ENCODE assay signal across 15 mouse cellular contexts in genomic region chr15:85167086-85167679, GRCm38 (mm10). TPM values are rescaled to one million over a fixed set of nuclear protein-coding genes. Genes with fewer than 3 reads are reported as not detected.
DNase-seq lines count a peak whose midpoint lies in the region; ATAC-seq and TF ChIP-seq lines count a peak whose summit lies in the region.
"Had no signal": no experiment of that assay in that cellular context is flagged by ENCODE, and none has a peak within 500 bp of the region (broad histone marks: within the 10 kb centered on the region; RNA-seq: fewer than 3 reads in every experiment).

No protein-coding gene starts in this region.

- no peak overlapping the region for H3K4me2 ChIP-seq in forebrain, embryonic 12.5 days
- no peak overlapping the region for H3K4me2 ChIP-seq in forebrain, embryonic 11.5 days (ENCODE audit: low read depth, low read length, severe bottlenecking)
- no peak overlapping the region for H3K4me2 ChIP-seq in neural tube, embryonic 13.5 days
- H3K4me2 ChIP-seq in neural tube, embryonic 15.5 days: no peak overlapping the region
- peak overlapping the region; percentile 49 for H3K4me2 ChIP-seq in limb, embryonic 12.5 days
- H3K4me2 ChIP-seq in liver, postnatal 0 days (ENCODE audit: low read depth, low read length): no peak overlapping the region

- TF ChIP-seq EP300 in liver, postnatal 0 days (IDR thresholded peaks at IDR 0.05; ENCODE audit: low read depth): no peak

- no peak for TF ChIP-seq POLR2A in thymus, adult 2 months (IDR thresholded peaks at IDR 0.05; ENCODE audit: control insufficient read depth, extremely low read depth, insufficient read depth, low read length, poor library complexity)

- 44% methylated on average over 12 of the region's 12 CpGs for WGBS in forebrain, embryonic 12.5 days
- 48% methylated on average over 12 of the region's 12 CpGs for WGBS in forebrain, embryonic 11.5 days
- 42% methylated on average over 12 of the region's 12 CpGs for WGBS in neural tube, embryonic 13.5 days
- 45% methylated on average over 12 of the region's 12 CpGs for WGBS in neural tube, embryonic 15.5 days
- 16% methylated on average over 12 of the region's 12 CpGs for WGBS in limb, embryonic 12.5 days
- WGBS in liver, postnatal 0 days (ENCODE audit: insufficient replicate concordance): 58% methylated on average over 12 of the region's 12 CpGs
- 86% methylated on average over 12 of the region's 12 CpGs for WGBS in thymus, adult 2 months

- H3K4me1 ChIP-seq in forebrain, embryonic 12.5 days: peaks cover 22% of the 10 kb centered on the region
- H3K4me1 ChIP-seq in forebrain, embryonic 11.5 days (replicated peaks; ENCODE audit: control insufficient read depth, insufficient read depth, low read length): peaks cover 7% of the 10 kb centered on the region
- H3K4me1 ChIP-seq in neural tube, embryonic 13.5 days (replicated peaks): peaks cover 14% of the 10 kb centered on the region
- peaks cover 14% of the 10 kb centered on the region for H3K4me1 ChIP-seq in neural tube, embryonic 15.5 days
- peaks cover 62% of the 10 kb centered on the region for H3K4me1 ChIP-seq in limb, embryonic 12.5 days (replicated peaks)
- no peaks in the 10 kb centered on the region for H3K4me1 ChIP-seq in liver, postnatal 0 days (ENCODE audit: insufficient read depth)
- H3K4me1 ChIP-seq in thymus, adult 2 months (replicated peaks; ENCODE audit: control insufficient read depth, insufficient read depth, low read length): no peaks in the 10 kb centered on the region
- H3K4me1 ChIP-seq: megakaryocyte, embryonic 14.5 days had no signal

- peak overlapping the region; percentile 53; the same call in 1 of the 2 replicates for H3K27ac ChIP-seq in forebrain, embryonic 12.5 days
- no peak overlapping the region for H3K27ac ChIP-seq in forebrain, embryonic 11.5 days (ENCODE audit: low read depth, low read length)
- H3K27ac ChIP-seq in neural tube, embryonic 13.5 days (replicated peaks): peak overlapping the region; percentile 24; the same call in 1 of the 2 replicates
- H3K27ac ChIP-seq in neural tube, embryonic 15.5 days (replicated peaks): no peak overlapping the region
- H3K27ac ChIP-seq in limb, embryonic 12.5 days: peak overlapping the region; percentile 98
- no peak overlapping the region for H3K27ac ChIP-seq in liver, postnatal 0 days (ENCODE audit: low read depth)
- H3K27ac ChIP-seq in thymus, adult 2 months (ENCODE audit: control insufficient read depth, insufficient read depth, low read length): no peak overlapping the region

- DNase-seq in forebrain, embryonic 11.5 days (ENCODE audit: low spot score): no peak
- no peak for DNase-seq in ovary, adult 18-20 months (ENCODE audit: low spot score)
- DNase-seq in liver, postnatal 0 days: no peak
- DNase-seq in thymus, adult 2 months: no peak
- DNase-seq: gastrocnemius, postnatal 36 days; heart, postnatal 10 days; kidney, adult 8-10 months had no signal

- no peak for ATAC-seq in forebrain, embryonic 12.5 days (ENCODE audit: low FRiP score)
- ATAC-seq in forebrain, embryonic 11.5 days (replicated peaks; ENCODE audit: low FRiP score): no peak
- ATAC-seq in neural tube, embryonic 13.5 days (ENCODE audit: low read depth): no peak
- no peak for ATAC-seq in neural tube, embryonic 15.5 days (ENCODE audit: low FRiP score)
- ATAC-seq in limb, embryonic 12.5 days (ENCODE audit: insufficient number of reproducible peaks, insufficient read depth, low FRiP score, low TSS enrichment, low read depth): 0 out of 2 replicates have a peak, but pooled peaks have one; percentile 35
- ATAC-seq in liver, postnatal 0 days: no peak
- ATAC-seq: activated CD4-positive, CD25-positive, alpha-beta regulatory T cell, adult 4 months had no signal

- no peak for TF ChIP-seq CTCF in liver, postnatal 0 days (IDR thresholded peaks at IDR 0.05; ENCODE audit: low read depth)
- TF ChIP-seq CTCF in thymus, adult 2 months (IDR thresholded peaks at IDR 0.05; ENCODE audit: borderline replicate concordance, control insufficient read depth, extremely low read depth, insufficient read depth, low read length, poor library complexity): no peak

- H3K27me3 ChIP-seq in forebrain, embryonic 12.5 days: no peaks in the 10 kb centered on the region
- no peaks in the 10 kb centered on the region for H3K27me3 ChIP-seq in forebrain, embryonic 11.5 days (ENCODE audit: control insufficient read depth, insufficient read depth, low read length)
- H3K27me3 ChIP-seq in neural tube, embryonic 13.5 days: no peaks in the 10 kb centered on the region
- H3K27me3 ChIP-seq in neural tube, embryonic 15.5 days (replicated peaks): no peaks in the 10 kb centered on the region
- H3K27me3 ChIP-seq in limb, embryonic 12.5 days: no peaks in the 10 kb centered on the region
- H3K27me3 ChIP-seq in liver, postnatal 0 days (ENCODE audit: insufficient read depth, low read length): no peaks in the 10 kb centered on the region
- H3K27me3 ChIP-seq in thymus, adult 2 months (ENCODE audit: control insufficient read depth, insufficient read depth, low read length): no peaks in the 10 kb centered on the region

- no peak overlapping the region for H3K4me3 ChIP-seq in forebrain, embryonic 12.5 days (replicated peaks)
- H3K4me3 ChIP-seq in forebrain, embryonic 11.5 days (ENCODE audit: low read depth, low read length): no peak overlapping the region
- H3K4me3 ChIP-seq in neural tube, embryonic 13.5 days: no peak overlapping the region
- no peak overlapping the region for H3K4me3 ChIP-seq in neural tube, embryonic 15.5 days (replicated peaks)
- H3K4me3 ChIP-seq in limb, embryonic 12.5 days (replicated peaks): no peak overlapping the region
- H3K4me3 ChIP-seq in liver, postnatal 0 days (ENCODE audit: low read depth, low read length): no peak overlapping the region
- H3K4me3 ChIP-seq in thymus, adult 2 months (ENCODE audit: control insufficient read depth, insufficient read depth, low read length): no peak overlapping the region
- H3K4me3 ChIP-seq: megakaryocyte, embryonic 14.5 days had no signal

- H3K36me3 ChIP-seq in forebrain, embryonic 12.5 days (replicated peaks): no peaks in the 10 kb centered on the region
- no peaks in the 10 kb centered on the region for H3K36me3 ChIP-seq in forebrain, embryonic 11.5 days (ENCODE audit: control insufficient read depth, insufficient read depth, low read length)
- no peaks in the 10 kb centered on the region for H3K36me3 ChIP-seq in neural tube, embryonic 13.5 days
- no peaks in the 10 kb centered on the region for H3K36me3 ChIP-seq in neural tube, embryonic 15.5 days
- no peaks in the 10 kb centered on the region for H3K36me3 ChIP-seq in limb, embryonic 12.5 days
- no peaks in the 10 kb centered on the region for H3K36me3 ChIP-seq in liver, postnatal 0 days (replicated peaks; ENCODE audit: insufficient read depth, low read length)
- H3K36me3 ChIP-seq in thymus, adult 2 months (ENCODE audit: control insufficient read depth, insufficient read depth, low read length): no peaks in the 10 kb centered on the region
- H3K36me3 ChIP-seq: G1E had no signal

- H3K9me3 ChIP-seq in forebrain, embryonic 12.5 days: no peaks in the 10 kb centered on the region
- H3K9me3 ChIP-seq in forebrain, embryonic 11.5 days (ENCODE audit: control insufficient read depth, low read length): no peaks in the 10 kb centered on the region
- no peaks in the 10 kb centered on the region for H3K9me3 ChIP-seq in neural tube, embryonic 13.5 days
- H3K9me3 ChIP-seq in neural tube, embryonic 15.5 days (replicated peaks): no peaks in the 10 kb centered on the region
- H3K9me3 ChIP-seq in limb, embryonic 12.5 days: no peaks in the 10 kb centered on the region
- no peaks in the 10 kb centered on the region for H3K9me3 ChIP-seq in liver, postnatal 0 days (ENCODE audit: low read length)

- H3K9ac ChIP-seq in forebrain, embryonic 12.5 days: 0 out of 2 replicates have a peak overlapping the region, but pooled peaks have one; percentile 12
- H3K9ac ChIP-seq in forebrain, embryonic 11.5 days (ENCODE audit: low read length): no peak overlapping the region
- H3K9ac ChIP-seq in neural tube, embryonic 13.5 days: no peak overlapping the region
- H3K9ac ChIP-seq in neural tube, embryonic 15.5 days (replicated peaks): no peak overlapping the region
- no peak overlapping the region for H3K9ac ChIP-seq in limb, embryonic 12.5 days (replicated peaks)
- no peak overlapping the region for H3K9ac ChIP-seq in liver, postnatal 0 days (replicated peaks)

RNA-seq across cellular contexts. Expression of gene Ribc2, which starts 35.3 kb away (rescaled TPM):
- polyA plus RNA-seq in forebrain, embryonic 12.5 days (2016; fragmentation: Nextera tagmentation; extraction: Ambion mirVana): 0.46 and 0.96 TPM in 2 replicates
- 0.47 and 0.95 TPM in 2 replicates for polyA plus RNA-seq in forebrain, embryonic 11.5 days (2014; fragmentation: Nextera tagmentation; extraction: Ambion mirVana)
- 0.34 and 0.57 TPM in 2 replicates for polyA plus RNA-seq in neural tube, embryonic 13.5 days (2015; fragmentation: Nextera tagmentation; extraction: Ambion mirVana)
- 0.68 and 0.84 TPM in 2 replicates for polyA plus RNA-seq in neural tube, embryonic 15.5 days (2015; fragmentation: Nextera tagmentation; extraction: Ambion mirVana)
- 0.80 and 1.4 TPM in 2 replicates for polyA plus RNA-seq in limb, embryonic 12.5 days (2016; fragmentation: Nextera tagmentation; extraction: Ambion mirVana)
- polyA plus RNA-seq in liver, postnatal 0 days (2015; fragmentation: Nextera tagmentation; extraction: Ambion mirVana): 0.06 TPM in 1 of 2 replicates, not detected in the other
- polyA plus RNA-seq in thymus, adult 2 months (2012; rRNA removed): 0.09 and 0.19 TPM in 2 replicates
- polyA plus RNA-seq: activated CD4-positive, CD25-positive, alpha-beta regulatory T cell, adult 4 months; G1E; liver, adult 2 months had no signal

RNA-seq across cellular contexts. Expression of gene Smc1b, which starts 35.4 kb away (rescaled TPM):
- 0.17 and 0.24 TPM in 2 replicates for polyA plus RNA-seq in forebrain, embryonic 12.5 days (2016; fragmentation: Nextera tagmentation; extraction: Ambion mirVana)
- 0.07 and 0.12 TPM in 2 replicates for polyA plus RNA-seq in forebrain, embryonic 11.5 days (2014; fragmentation: Nextera tagmentation; extraction: Ambion mirVana)
- polyA plus RNA-seq in neural tube, embryonic 13.5 days (2015; fragmentation: Nextera tagmentation; extraction: Ambion mirVana): not detected in 2 replicates
- 0.19 and 0.23 TPM in 2 replicates for polyA plus RNA-seq in neural tube, embryonic 15.5 days (2015; fragmentation: Nextera tagmentation; extraction: Ambion mirVana)
- 0.13 and 0.34 TPM in 2 replicates for polyA plus RNA-seq in limb, embryonic 12.5 days (2016; fragmentation: Nextera tagmentation; extraction: Ambion mirVana)
- polyA plus RNA-seq in liver, postnatal 0 days (2015; fragmentation: Nextera tagmentation; extraction: Ambion mirVana): 0.54 and 0.94 TPM in 2 replicates
- polyA plus RNA-seq in thymus, adult 2 months (2012; rRNA removed): 0.24 TPM in 1 of 2 replicates, not detected in the other
- polyA plus RNA-seq: activated CD4-positive, CD25-positive, alpha-beta regulatory T cell, adult 4 months; G1E had no signal

RNA-seq across cellular contexts. Expression of gene Fbln1, which starts 38.6 kb away (rescaled TPM):
- polyA plus RNA-seq in forebrain, embryonic 12.5 days (2016; fragmentation: Nextera tagmentation; extraction: Ambion mirVana): 101 and 112 TPM in 2 replicates
- polyA plus RNA-seq in forebrain, embryonic 11.5 days (2014; fragmentation: Nextera tagmentation; extraction: Ambion mirVana): 147 and 161 TPM in 2 replicates
- 71.0 and 77.0 TPM in 2 replicates for polyA plus RNA-seq in neural tube, embryonic 13.5 days (2015; fragmentation: Nextera tagmentation; extraction: Ambion mirVana)
- 54.2 and 65.8 TPM in 2 replicates for polyA plus RNA-seq in neural tube, embryonic 15.5 days (2015; fragmentation: Nextera tagmentation; extraction: Ambion mirVana)
- 253 and 255 TPM in 2 replicates for polyA plus RNA-seq in limb, embryonic 12.5 days (2016; fragmentation: Nextera tagmentation; extraction: Ambion mirVana)
- 2.6 and 2.8 TPM in 2 replicates for polyA plus RNA-seq in liver, postnatal 0 days (2015; fragmentation: Nextera tagmentation; extraction: Ambion mirVana)
- polyA plus RNA-seq in thymus, adult 2 months (2012; rRNA removed): 28.6 and 46.8 TPM in 2 replicates
- polyA plus RNA-seq: G1E had no signal

Comparison
In these comparisons a context has a peak if more than half of its experiments do, and no peak if none do; other contexts are left out.
1. H3K27ac ChIP-seq: peak in forebrain, embryonic 12.5 days (single experiment), neural tube, embryonic 13.5 days (single experiment) and limb, embryonic 12.5 days (single experiment); none in forebrain, embryonic 11.5 days (single experiment), neural tube, embryonic 15.5 days (single experiment), liver, postnatal 0 days (single experiment) and thymus, adult 2 months (single experiment).